Mouse (Mus musculus) frontal cortex, postnatal 25 days (tissue): Measurements from ENCODE around the gene Rpusd4.

ENCODE experiments used
- DNase-seq, 2 experiments: peaks; one replicate each; pipeline ENCODE4 v3.0.0; 2022; ENCODE audit warnings: low spot score in 2 of 2

Gene Rpusd4

DNA sequence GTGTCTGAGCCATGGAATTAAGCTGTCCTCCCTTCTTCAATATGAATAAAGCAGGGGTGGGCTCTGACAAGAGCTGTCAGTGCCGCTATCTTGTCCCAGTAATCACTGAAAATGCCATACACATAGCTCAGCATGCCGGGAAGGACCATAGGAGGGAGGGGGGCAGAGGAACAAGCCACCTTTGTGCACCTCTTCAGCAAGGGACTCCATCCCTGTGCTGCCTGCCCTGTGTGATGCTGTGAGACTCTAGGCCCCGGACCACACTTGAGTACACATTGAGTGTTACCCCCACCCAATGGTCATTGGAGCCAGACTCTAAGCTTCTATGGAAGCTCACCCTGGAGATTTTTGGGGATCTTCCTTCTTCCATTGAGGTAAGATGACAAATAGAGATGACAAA, 18.7 kb downstream of the Rpusd4 start:
- DNase-seq: no peak

GRCm38 (mm10) chr9:35289992-35290391, 22.3 kb downstream of the Rpusd4 start:
- DNase-seq: no peak

DNA sequence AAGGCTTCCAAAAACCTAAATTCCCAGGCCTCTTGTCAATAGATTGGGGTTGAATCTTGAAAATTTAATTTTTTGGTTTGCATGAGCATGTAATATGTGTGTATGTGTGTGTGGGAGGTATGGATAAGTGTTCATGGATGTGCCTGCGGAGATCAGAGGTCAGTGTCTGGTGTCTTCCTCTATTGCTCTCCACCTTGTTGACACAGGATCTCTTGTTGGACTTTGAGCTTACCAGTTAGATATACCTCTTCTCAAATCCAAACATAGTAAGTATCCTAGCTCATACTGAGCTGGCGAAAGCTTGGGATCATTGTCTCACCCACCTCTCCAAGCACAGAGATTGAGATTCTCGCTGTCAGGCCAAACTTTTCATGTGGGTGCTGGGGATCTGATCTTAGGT, 22.8 kb downstream of the Rpusd4 start:
- DNase-seq: no peak

GRCm38 (mm10) chr9:35290916-35291315, 23.3 kb downstream of the Rpusd4 start:
- DNase-seq: no peak

DNA sequence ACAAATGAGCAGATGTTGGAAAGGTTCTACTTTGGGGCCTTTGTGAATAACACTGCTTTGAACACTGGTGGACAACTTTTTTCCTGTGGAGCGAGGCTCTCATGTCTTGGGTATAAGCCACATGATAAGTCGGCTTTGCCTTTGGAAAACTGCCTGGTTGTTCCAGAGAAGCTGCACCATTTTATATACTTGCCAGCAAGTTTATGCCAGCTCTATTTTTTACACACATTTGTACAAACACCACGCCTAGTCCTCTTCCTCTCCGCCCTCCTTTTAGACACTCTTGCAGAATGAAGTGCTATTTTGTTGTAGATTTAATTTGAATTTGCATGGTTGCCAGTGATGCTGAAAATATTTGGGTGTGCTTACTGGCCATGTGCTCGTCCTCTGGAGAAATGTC, 25.8 kb downstream of the Rpusd4 start:
- DNase-seq: no peak

- DNase-seq: no peak
Measured at GRCm38 (mm10) chr9:35297791-35298190, 30.1 kb downstream of the Rpusd4 start.

GRCm38 (mm10) chr9:35302172-35302571, 34.5 kb downstream of the Rpusd4 start:
- DNase-seq: no peak

- no peak for DNase-seq
Measured at GRCm38 (mm10) chr9:35307461-35307860, 39.8 kb downstream of the Rpusd4 start.

DNA sequence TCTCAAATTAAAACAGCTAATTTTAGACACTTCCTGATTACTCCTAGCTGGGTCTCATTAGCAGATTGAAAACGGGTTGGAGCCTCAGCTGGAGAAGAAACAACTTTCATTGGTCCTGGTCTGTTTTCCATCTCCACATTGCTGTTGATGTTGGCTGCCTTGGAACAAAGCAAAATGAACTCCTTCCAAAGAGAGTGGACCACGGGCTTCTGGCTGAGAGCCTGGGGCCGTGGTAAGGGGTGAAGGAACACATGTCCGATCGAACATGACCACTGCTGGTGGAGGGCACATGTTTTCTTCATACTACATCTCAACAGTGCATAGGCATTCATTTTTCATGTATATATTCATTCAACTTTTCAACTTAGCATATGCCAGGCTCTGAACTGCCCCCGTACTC, 42.7 kb downstream of the Rpusd4 start:
- no peak for DNase-seq

DNA sequence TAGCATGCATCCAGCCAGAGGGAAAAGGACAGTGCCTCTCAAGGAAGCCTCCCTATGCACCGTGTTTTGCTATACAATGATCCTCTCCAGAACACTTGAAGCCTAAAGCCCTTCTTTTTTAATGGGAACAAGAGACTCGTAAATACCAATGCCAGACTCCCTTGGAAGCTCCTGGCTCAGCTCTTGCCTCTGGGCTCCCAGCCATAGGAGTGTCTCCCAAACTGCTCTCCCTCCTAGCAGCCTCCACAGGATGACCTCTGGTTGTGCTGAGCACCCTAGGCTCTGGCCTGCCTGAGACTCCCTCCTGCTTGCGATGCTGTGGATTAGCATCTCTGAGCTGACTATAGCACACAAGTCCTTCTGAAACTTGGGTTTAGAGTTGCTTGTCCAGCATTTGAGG, 44.9 kb downstream of the Rpusd4 start:
- DNase-seq: no peak

DNA sequence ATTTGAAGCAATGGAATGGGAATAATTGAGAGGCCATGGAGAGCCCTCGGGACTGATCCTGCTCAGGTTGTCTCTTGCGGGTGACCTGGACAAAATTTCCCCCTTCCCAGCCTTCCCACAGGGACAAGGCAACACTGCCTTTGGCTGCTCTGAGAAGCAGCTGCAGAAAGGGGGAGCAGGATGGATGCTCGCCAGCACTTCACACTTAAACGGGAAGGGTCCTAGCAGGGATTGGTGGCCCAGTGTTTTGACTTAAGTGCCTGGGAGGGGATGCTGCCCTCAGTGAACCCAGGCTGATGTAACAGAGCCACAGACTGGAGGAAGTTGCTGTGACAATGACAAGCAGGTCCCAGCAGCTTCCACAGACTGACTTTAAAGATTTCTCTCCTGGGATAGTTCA, 45.9 kb downstream of the Rpusd4 start:
- DNase-seq: no peak

DNA sequence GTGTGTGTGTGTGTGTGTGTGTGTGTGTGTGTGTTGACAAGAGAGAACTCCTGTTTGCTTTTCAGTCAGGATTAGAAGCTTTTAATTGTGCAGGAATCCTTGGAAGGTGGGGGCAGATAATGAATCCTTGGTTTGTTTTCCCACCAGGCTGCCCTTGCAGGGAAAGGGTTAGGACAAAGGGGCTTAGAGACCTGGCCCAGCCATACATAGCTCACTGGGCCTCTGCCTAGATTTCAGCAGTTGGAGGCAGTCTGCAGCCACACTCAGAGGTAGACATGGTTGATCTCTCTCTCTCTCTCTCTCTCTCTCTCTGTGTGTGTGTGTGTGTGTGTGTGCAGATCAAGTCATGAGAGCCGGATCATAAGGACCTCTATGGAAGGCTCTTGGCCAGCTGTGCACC, 46.6 kb downstream of the Rpusd4 start:
- DNase-seq: no peak

DNA sequence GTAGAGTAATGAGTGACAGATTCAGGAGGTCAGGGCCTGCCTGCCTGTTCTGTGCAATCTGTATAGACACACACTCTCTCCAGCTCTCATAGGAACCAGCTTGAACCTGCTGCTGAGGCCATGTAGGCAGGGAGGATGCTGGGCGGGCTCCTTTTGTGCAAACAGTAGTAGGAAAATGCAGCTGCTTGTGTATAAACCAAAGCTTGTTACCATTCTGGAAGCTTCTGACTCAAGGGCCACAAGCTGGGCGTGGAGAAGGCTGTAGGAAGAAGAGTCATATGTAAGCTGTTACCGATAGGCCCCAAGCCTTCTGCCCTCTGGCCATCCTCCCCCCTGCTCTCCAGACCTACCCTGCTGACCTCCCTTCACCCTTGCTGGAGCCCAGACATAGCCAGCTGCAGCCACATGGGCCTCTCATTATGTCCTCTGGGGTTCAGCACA, 49.1 kb downstream of the Rpusd4 start:
- no peak for DNase-seq

- DNase-seq: no peak
Measured at GRCm38 (mm10) chr9:35317233-35317980, 49.7 kb downstream of the Rpusd4 start.

GRCm38 (mm10) chr9:35318537-35319172, 51.0 kb downstream of the Rpusd4 start:
- no peak for DNase-seq

- no peak for DNase-seq
Measured at GRCm38 (mm10) chr9:35320288-35320687, 52.6 kb downstream of the Rpusd4 start.

DNA sequence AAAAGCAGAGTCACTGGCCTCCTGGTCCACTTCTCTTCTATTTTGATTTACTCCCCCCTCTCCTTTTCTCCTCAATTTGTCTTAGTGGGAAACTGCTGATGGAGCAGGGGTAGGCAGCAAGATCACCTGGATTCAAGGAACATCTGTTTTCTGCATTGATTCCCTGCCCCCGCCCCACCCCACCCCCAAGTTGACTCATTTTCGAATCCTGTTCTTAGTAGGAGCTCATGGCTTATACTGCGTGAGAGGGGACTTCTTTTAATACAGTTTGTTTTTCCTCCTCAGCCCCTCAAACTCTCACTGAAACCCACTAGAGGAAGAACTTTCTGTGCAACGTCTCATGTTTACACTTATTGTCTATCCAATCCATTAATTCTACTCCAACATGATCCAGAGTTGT, 56.3 kb downstream of the Rpusd4 start:
- no peak for DNase-seq

DNA sequence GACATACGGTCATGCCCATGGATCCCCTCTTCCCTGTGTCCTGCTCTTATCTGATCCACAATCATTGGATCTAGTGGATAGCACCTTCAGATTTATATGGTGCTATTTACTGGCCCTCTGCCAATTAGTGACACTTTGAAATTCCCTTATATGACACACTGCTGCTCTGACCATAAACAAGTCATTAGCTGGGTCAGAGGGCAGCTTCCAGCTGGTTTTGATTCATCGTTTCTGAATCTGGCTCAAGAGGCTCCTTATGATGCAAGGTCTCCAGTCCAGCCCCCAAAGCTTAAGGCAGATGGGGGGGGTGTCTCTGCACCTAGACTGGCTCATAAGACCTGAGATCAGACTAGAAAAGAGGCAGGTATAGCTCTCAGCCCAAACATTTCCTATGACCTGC, 56.9 kb downstream of the Rpusd4 start:
- no peak for DNase-seq

DNA sequence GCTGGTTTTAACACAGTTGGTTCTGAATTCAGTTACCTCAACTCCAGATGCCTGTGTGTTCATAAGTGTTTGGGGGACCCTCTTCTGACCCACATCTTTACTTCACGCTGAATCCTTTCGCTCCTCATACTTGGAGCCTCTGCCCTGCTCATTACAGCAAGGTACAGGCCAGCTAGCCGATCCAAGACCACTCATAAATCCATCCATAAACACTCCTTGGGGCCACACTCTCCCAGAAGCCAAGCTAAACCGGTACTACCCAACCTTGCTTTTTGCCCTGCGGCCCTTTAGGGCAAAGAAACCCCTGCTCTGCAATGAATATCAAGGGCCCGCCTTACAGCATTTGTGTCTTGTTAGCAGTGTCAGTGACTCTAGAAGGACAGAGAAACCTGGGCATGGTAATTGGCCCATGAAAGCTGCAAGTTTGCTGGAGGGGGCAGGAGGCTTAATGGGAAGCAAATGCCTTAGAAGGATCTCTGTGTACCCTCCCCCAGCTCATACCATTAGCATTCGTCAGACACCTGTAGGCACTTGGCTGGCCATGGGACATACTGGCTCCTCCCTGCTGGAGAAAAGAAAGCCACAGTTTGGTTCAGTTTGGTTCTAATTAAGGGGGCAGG, 59.1 kb downstream of the Rpusd4 start:
- no peak for DNase-seq
